Mouse (Mus musculus): ENCODE results near the gene Zfp362. TPM values are rescaled to one million over a fixed set of nuclear protein-coding genes. Genes with fewer than 3 reads are reported as not detected.
A peak's percentile ranks its signal among the peaks of the same experiment; 100 is the strongest.

Zfp362 gene
- total RNA-seq, 2 experiments from 2014 or later = 23.6 to 27.3 TPM

DNA sequence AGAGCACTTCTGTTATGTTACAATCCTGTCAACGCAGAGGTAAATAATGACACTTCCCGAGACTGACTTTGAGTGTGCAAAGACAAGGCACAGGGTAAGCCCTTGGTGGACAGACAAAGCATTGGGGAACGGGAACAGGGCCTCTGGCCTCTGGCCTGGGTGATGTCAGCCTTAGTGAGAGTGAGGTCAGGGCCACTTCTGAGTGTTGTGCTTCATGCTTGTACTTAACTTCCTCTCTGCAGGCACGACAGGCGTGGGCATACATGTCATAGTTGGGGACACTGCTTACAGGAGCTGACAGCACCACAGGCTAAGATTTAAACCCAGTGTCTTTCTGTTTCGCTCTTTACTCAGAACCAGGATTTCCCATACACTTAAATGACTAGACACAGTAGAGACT lies 72.3 kb downstream of the Zfp362 start:
- DNase-seq (ENCODE audit: low spot score in 2 of 2) = no peak

DNA sequence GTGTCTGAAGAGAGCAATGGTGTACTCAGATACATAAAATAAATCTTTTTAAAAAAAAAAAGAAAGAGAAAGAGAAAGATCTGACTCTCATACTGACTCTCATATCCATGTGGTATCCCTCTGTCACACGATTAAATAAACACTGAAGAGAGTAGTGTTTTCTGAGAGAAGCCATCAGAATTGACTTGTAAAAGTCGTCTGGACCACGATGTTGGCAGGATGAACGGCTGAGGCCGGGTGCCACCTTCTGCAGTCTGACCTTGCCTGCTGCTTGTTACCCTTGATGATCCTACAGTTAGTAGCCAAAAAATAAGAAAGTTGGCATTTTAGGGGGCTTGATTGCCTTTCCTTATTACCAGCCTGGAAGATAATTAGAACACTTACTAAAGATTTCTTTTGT lies 73.1 kb downstream of the Zfp362 start:
- DNase-seq (ENCODE audit: low spot score in 2 of 2) = no peak

DNA sequence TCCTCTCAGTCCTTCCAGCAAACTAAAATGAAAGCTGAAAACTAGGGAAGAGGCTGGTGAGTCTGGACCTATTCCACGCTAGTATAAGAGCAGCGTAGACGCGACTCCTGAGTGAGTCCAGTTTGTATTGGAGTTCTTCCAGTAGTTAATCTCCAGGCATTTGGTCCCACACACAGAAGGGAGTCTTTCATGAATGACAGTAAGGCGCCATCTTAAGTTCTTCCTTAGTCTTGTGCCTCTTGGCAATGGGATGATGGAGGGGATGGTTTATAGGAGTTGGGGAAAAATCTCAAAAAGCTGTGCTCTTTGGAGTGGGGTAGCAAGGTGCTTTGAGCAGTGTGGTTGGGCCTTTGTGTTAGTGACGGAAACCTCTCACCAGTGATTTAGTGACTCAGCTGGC lies 75.6 kb downstream of the Zfp362 start:
- no peak for DNase-seq (ENCODE audit: low spot score in 2 of 2)

DNA sequence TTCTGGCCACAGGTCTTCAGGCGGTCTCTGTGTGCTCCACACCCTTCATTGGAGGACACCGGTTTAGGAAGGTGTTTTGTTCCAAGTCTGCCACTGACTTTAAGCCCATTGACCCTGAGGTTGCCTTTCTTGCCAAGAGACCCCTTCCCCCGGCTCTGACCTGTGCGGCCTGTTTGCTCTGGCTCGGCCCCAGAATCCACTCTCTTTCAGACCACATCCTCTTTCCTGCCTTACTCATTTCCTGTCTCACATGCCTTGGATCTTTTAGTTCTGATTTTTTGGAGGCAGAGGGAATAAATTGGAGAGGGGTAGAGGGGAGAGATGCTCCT lies 76.2 kb downstream of the Zfp362 start:
- DNase-seq (ENCODE audit: low spot score in 2 of 2) = no peak

DNA sequence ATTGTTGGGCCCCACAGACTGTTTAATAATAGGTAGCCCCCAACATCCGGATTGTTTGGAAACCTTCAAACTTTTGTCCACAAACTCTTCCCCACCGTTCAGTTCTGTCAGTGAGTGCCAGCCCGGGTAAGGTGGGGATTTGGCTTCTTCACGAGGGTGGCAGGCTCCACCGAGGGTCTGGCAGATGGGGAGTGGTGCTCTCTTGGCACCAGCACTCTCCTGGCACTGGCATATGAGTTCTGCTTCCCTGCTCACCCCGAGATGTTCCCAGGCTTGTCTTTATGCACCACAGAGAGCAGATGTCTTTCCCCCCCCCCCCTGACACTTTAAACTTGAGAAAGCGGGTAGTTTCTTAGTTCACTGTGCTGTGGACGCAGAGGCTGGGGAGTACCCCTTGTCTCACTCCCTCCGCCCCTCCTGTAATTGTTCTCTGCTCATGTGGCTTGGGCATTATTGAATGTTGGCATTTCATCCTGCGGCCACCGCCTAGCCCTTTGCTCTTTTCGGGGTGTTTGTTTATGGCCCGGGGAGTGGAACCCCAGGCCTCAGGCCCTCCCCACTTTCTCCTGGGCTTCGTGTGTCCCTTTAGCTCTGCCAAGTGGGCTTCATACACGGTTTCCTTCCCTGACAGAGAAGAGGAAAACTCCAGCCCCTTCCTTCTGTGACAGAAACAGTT lies 76.7 kb downstream of the Zfp362 start:
- no peak for DNase-seq (ENCODE audit: low spot score in 2 of 2)

DNA sequence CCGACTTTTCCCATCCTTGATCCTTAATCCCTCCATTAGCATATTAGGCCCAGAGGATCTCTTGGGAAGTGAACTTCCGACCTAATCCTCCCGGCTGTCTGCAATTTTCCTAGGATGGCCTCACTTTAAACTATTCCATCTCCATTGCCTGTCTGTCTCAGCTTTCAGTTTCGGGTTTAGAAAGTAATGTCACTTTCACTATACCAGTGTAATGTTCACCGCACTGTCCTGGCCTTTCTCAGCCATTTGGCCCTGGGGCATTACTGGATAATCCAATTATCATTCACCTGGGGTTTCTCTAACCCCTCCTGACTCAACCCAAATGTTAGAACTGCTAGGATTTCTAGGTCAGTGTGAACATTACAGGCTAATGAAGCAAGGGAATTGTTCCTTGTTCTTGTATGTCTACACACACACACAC lies 77.4 kb downstream of the Zfp362 start:
- DNase-seq (ENCODE audit: low spot score in 2 of 2) = no peak

DNA sequence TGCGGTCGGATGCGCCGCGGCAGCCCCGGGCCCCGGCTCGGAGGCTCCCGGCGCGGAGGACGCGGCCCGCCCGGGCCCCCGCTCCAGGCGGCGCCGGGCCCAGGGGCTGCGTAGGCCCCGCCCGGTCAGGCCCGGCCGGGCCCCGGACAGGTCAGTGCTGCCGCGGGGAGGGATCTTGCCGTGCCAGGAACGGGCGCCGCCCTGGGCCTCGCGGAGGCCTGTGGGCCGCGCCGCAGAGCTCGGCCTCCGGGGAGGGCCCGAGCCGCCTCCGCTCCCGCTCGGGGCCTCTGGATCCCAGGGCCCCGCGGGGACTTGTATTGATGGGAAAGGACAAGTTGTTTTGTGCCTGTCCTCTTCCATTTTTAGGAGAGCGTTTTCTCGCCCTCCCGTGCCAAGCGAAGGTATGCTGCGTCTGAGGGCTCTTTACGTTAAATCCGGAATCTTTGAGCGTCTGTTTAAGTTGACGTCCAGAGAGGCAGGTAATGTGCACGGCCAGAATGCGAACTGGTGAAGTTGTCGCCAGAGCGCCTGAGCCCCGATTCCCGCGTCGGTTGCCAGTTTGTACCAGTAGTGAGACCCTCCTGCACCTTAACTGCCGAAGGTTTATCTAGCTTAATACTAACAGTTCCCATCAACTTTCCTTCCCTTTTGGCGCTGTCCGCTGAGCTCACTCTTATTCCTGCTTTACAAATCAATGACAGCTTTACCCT lies 78.0 kb downstream of the Zfp362 start:
- DNase-seq (ENCODE audit: low spot score in 2 of 2) = no peak

DNA sequence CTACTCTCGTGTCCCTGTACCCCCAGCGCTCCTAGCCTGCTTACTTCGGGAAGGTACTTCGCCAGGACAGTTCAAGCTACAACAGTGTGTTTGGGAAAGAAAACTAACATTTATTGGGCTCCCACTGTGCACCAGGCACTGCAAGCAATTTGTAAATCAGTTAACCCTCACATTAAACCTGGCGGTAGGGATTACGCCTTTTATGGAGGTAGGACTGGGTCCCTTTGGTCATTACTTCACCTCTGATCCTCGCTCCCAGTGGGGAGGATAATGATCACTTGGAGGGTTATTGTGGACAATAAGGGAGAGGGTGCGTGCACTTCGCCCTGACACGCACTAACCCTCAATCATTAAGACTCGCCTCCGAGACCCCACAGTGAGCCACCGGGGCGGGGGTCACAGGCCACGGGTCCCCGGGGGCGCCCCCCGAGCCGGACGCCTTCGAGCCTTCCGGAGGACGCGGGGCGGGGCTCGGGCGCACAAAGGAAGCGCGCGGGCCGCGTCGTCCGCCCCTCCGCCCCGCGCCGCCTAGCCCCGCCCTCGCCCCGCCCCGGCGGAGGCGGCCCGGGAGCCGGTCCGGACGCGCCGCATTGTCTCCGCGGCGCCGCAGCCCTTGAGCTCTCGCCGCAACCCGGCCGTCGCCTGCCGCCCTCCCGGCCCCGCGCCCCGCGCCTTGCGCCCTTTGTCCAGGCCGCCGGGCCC lies 78.7 kb downstream of the Zfp362 start:
- DNase-seq (ENCODE audit: low spot score in 2 of 2) = peak; percentile 73 to 88

DNA sequence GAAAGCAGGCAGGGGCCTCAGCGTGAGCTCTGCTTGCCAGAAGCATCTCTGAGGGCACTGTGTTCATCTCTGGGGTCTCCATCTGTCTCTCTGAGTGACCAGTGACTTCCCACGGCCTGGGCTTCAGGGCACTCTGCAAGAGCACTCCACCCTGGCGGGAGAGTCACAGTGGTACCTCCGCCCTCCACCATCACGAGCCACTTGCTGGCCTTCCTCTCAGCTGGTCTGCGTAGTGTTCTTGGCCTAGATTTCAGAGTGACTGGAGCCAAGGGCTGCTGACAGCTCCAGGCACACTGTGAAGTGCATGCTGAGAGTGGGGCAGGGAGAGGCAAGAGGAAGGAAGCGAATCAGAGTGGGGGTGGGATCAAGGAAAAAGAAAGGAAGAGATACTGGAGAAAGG lies 81.8 kb downstream of the Zfp362 start:
- DNase-seq (ENCODE audit: low spot score in 2 of 2) = no peak

DNA sequence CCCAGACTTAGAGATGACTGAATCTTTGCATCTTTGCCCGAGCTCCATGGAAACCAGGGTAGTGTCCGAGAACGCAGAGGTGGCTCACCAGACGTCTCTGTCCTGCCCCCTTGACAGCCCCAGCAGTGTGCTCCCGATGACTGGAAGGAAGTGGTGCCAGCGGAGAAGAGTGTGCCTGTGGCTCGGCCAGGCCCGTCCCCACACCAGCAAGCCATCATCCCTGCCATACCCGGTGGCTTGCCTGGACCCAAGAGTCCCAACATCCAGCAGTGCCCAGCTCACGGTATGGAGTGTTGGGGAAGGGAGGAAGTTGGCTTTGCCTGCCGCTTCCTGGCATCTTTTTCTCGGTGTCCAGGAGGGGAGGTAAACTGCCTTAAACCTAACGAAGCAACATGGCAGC lies 82.4 kb downstream of the Zfp362 start:
- no peak for DNase-seq (ENCODE audit: low spot score in 2 of 2)

Other genes with a start within 250 kb of the Zfp362 start
- gene Zscan20, start 195.9 kb downstream of the Zfp362 start, total RNA-seq (2021) = 1 to 10 TPM; 7.9 to 8.3 TPM
- 1 to 10 TPM; 1.5 to 1.7 TPM for gene Tlr12, start 187.4 kb downstream of the Zfp362 start, total RNA-seq (2021)
- 10 to 100 TPM; 89.1 to 89.2 TPM for gene Phc2, start 151.3 kb downstream of the Zfp362 start, total RNA-seq (2021)
- gene A3galt2, start 50.7 kb downstream of the Zfp362 start, total RNA-seq (2021) = under 1 TPM; 0.28 to 0.37 TPM
- 10 to 100 TPM; 17.8 to 19.1 TPM for gene Trim62, start 77.5 kb upstream of the Zfp362 start, total RNA-seq (2021)
- 10 to 100 TPM; 45.4 to 47.6 TPM for gene Azin2, start 156.4 kb upstream of the Zfp362 start, total RNA-seq (2021)
- gene Ak2, start 185.9 kb upstream of the Zfp362 start, total RNA-seq (2021) = 10 to 100 TPM; 24.3 to 27.2 TPM

All from left cerebral cortex, adult 18-20 months (tissue).